Mouse (Mus musculus): ENCODE measurements at regions not wholly inside any gene's neighbourhood (a gene's known extent, or its start where the extent isn't known, plus 50 kb on each side); places are given as distances from the start of the nearest gene placed in this dataset.

DNA sequence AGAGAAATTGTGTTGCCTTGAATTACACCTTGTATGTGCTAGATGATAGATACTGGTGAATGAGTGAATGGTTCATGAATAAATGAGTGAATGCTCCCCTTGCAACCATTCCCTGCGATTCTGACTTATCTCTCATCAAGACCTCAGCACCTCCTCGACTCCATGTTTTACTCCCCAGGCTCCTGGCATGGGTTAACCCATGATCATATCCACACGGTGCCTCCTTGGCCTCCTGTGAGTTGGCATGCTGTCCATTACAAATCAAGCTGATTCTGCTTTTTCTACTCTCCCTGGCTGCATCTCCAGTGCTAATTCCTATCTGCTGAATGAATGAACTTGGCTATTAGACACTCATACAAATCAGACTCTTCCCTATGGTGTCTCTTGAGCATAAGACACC, 279.5 kb downstream of the Sorl1 start:
- no peak for TF ChIP-seq POLR2A (IDR thresholded peaks at IDR 0.05; ENCODE audit: insufficient read depth, low read depth, low read length)
- TF ChIP-seq CTCF (IDR thresholded peaks at IDR 0.05; ENCODE audit: insufficient read depth, low read depth, low read length), result no peak
